Mouse (Mus musculus) neural tube, embryonic 15.5 days (tissue): Measurements from ENCODE around the gene Vps45. TPM values are rescaled to one million over a fixed set of nuclear protein-coding genes. Genes with fewer than 3 reads are reported as not detected.

ENCODE experiments used
- ATAC-seq: fragments of 200-750 bp; cut with Nextera tagmentation; 2 replicates; pipeline ENCODE4 v1.8.0; 2017; ENCODE audit warnings: mild to moderate bottlenecking, moderate TSS enrichment, moderate library complexity; ENCODE audit not compliant: low FRiP score
- H3K27ac ChIP-seq: fragments of 300-500 bp; sonication (generic); replicated peaks from 2 replicates; pipeline ENCODE4 v1.5.1; 2015; ENCODE audit warnings: mild to moderate bottlenecking, inconsistent platforms
- H3K27me3 ChIP-seq: fragments of 300-500 bp; sonication (generic); replicated peaks from 2 replicates; pipeline ENCODE4 v1.6.1; 2015; ENCODE audit warnings: inconsistent platforms
- H3K36me3 ChIP-seq: fragments of 300-500 bp; sonication (generic); 2 replicates; pipeline ENCODE4 v1.6.1; 2015; ENCODE audit warnings: inconsistent platforms
- H3K4me1 ChIP-seq: fragments of 300-500 bp; sonication (generic); 2 replicates; pipeline ENCODE4 v1.6.1; 2015; ENCODE audit warnings: inconsistent platforms
- H3K4me2 ChIP-seq: fragments of 300-500 bp; sonication (generic); 2 replicates; pipeline ENCODE4 v1.6.1; 2015; ENCODE audit warnings: inconsistent platforms, mild to moderate bottlenecking, moderate library complexity
- H3K4me3 ChIP-seq: fragments of 300-500 bp; sonication (generic); replicated peaks from 2 replicates; pipeline ENCODE4 v1.5.1; 2015; ENCODE audit warnings: mild to moderate bottlenecking, inconsistent platforms
- H3K9ac ChIP-seq: fragments of 300-500 bp; sonication (generic); replicated peaks from 2 replicates; pipeline ENCODE4 v1.6.1; 2015; ENCODE audit warnings: mild to moderate bottlenecking, inconsistent platforms
- H3K9me3 ChIP-seq: fragments of 300-500 bp; sonication (generic); replicated peaks from 2 replicates; pipeline ENCODE4 v1.6.1; 2016; ENCODE audit warnings: inconsistent platforms
- WGBS: fragments of 180-500 bp; shearing (Covaris S2); methylation state at CpG from one replicate; pipeline ENCODE4 v1.1.7; 2015; ENCODE audit warnings: mixed read lengths; 5-methylcytosine and 5-hydroxymethylcytosine counted together
- polyA plus RNA-seq: library from polyadenylated mRNA; unstranded; fragments of >200 nt; fragmentation: Nextera tagmentation; extraction: Ambion mirVana; gene quantifications from 2 replicates; pipeline ENCODE4 v1.2.1, GENCODE M21; 2015

Vps45 gene
- polyA plus RNA-seq, 1 experiment from 2014 or later, result 67.8 TPM

- Histone ChIP-seq H3K27me3 (no peaks in the 10 kb centered on the region), H3K4me2 (no peak overlapping the region), H3K36me3 (peaks cover 6% of the 10 kb centered on the region; the same call in 1 of the 2 replicates), H3K9ac (no peak overlapping the region), H3K4me3 (no peak overlapping the region), H3K27ac (no peak overlapping the region), H3K4me1 (no peaks in the 10 kb centered on the region), H3K9me3 (no peaks in the 10 kb centered on the region; the same call in 1 of the 2 replicates)
- no peak for ATAC-seq
- 79% methylated on average over 6 of the region's 6 CpGs for WGBS
These were observed 49.8 kb downstream of the Vps45 start for GRCm38 (mm10) chr3:96008463-96008862.

- no peak for ATAC-seq
- H3K9me3 ChIP-seq, result no peaks in the 10 kb centered on the region
- WGBS, result 98% methylated on average over 1 of the region's 1 CpGs
These were observed 56.7 kb downstream of the Vps45 start for GRCm38 (mm10) chr3:96001560-96001959.

DNA sequence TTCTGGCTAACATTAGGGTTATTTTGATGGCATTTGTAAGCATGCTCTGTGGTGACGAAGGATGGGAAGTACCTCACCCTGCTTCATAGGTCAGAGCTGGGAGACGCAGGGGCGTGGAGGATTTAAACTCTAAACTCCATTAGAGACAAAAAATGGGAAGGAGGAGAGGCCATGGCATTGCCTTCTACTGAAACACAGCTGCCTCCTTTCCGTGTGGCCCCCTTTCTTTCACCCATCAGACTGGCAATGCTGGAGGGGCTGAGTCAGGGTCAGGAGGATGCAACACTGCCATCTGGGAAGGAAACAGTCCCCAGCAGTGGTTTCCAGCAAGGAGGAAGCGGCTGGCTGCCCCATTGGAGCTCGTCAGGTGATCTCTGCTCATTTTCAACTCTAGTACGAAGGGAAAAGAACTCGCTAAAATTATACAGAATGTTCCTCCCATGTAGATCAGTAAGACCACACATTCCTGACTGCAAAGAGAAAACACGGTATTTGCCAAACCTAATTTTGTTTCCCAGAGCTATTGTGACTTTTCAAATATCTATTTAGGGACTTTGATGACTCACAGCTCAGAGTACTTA is 57.3 kb downstream of the Vps45 start:
- H3K4me3 ChIP-seq, result no peak overlapping the region
- 63% methylated on average over 9 of the region's 9 CpGs for WGBS
- peaks cover 20% of the 10 kb centered on the region for H3K4me1 ChIP-seq
- no peak overlapping the region for H3K4me2 ChIP-seq
- H3K9ac ChIP-seq, result no peak overlapping the region
- no peak for ATAC-seq
- no peaks in the 10 kb centered on the region for H3K27me3 ChIP-seq
- H3K36me3 ChIP-seq, result no peaks in the 10 kb centered on the region
- no peak overlapping the region for H3K27ac ChIP-seq
- H3K9me3 ChIP-seq, result no peaks in the 10 kb centered on the region

More at GRCm38 (mm10) chr3:96001560-96001959, 56.7 kb downstream of the Vps45 start:
- Histone ChIP-seq H3K27me3 (no peaks in the 10 kb centered on the region), H3K4me3 (no peak overlapping the region), H3K36me3 (no peaks in the 10 kb centered on the region), H3K4me1 (peaks cover 17% of the 10 kb centered on the region), H3K9ac (no peak overlapping the region), H3K4me2 (no peak overlapping the region), H3K27ac (no peak overlapping the region)

DNA sequence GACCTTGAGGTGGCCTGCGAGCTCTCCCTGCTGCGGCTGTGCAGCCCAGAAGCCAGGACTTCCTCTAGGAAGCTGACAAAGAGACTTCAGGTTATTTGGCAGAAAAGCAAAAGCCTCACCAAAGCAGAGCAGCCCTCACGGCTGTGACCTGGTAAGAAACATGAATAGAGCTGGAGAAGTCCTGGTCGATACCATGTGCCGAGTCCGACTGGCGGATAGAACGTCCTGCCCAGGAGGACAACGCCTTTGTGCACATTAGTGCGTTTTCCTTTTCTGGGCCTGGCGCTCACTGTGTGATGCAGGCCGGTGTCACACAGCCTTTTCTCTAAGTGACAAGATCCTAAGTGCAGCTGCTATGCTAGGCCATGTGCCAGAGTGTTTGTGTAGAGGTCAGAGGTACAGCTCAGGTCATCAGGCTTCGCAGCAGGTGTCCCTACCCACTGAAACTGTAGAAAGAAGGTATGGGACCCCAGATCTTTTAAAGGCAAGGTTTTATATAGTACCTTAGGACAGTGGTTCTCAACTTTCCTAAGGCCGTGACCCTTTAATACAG is 58.1 kb downstream of the Vps45 start:
- Histone ChIP-seq H3K9ac (no peak overlapping the region), H3K4me1 (peaks cover 20% of the 10 kb centered on the region), H3K36me3 (no peaks in the 10 kb centered on the region), H3K27me3 (no peaks in the 10 kb centered on the region), H3K9me3 (no peaks in the 10 kb centered on the region), H3K4me2 (no peak overlapping the region), H3K27ac (no peak overlapping the region), H3K4me3 (no peak overlapping the region)
- ATAC-seq, result no peak
- WGBS, result 83% methylated on average over 14 of the region's 14 CpGs

GRCm38 (mm10) chr3:95999308-96000079 is 58.8 kb downstream of the Vps45 start:
- peaks cover 20% of the 10 kb centered on the region for H3K4me1 ChIP-seq
- H3K4me3 ChIP-seq, result no peak overlapping the region
- H3K9ac ChIP-seq, result no peak overlapping the region

DNA sequence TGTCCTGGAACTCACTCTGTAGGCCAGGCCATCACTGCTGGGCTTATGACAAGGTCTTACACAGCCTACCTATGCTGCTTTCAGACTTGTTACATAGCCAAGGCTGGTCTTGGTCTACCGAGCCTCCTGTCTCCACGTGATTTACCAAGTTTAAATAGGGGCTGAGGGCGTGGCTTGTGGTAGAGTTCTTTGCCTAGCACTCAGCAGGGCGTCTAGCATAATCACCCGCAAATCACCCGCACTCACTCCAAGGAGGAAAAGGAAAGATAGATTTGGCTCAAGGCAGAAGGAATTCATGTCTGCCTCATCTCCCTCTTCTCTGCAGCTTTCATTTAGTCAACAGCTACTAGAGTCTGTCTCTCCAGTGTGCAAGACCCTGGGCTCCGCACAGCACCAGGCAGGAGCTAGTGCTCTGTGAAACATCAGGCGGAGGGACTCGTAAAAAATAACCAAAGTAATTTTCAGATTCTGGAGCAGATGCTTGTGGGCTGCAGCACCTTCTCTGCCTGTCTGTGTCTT is 61.0 kb downstream of the Vps45 start:
- WGBS, result 11% methylated on average over 9 of the region's 9 CpGs
- Histone ChIP-seq H3K4me2 (peak overlapping the region; percentile 77), H3K4me1 (peaks cover 43% of the 10 kb centered on the region), H3K27me3 (no peaks in the 10 kb centered on the region), H3K9me3 (no peaks in the 10 kb centered on the region), H3K9ac (peak overlapping the region; percentile 29; the same call in 1 of the 2 replicates), H3K36me3 (peaks cover 5% of the 10 kb centered on the region; the same call in 1 of the 2 replicates), H3K27ac (peak overlapping the region; percentile 98), H3K4me3 (peak overlapping the region; percentile 80)
- ATAC-seq, result no peak

More at GRCm38 (mm10) chr3:95999308-96000079, 58.8 kb downstream of the Vps45 start:
- H3K36me3 ChIP-seq, result no peaks in the 10 kb centered on the region
- H3K27ac ChIP-seq, result no peak overlapping the region
- ATAC-seq, result no peak
- no peak overlapping the region for H3K4me2 ChIP-seq
- H3K9me3 ChIP-seq, result no peaks in the 10 kb centered on the region
- 91% methylated on average over 12 of the region's 12 CpGs for WGBS
- no peaks in the 10 kb centered on the region for H3K27me3 ChIP-seq

- H3K9me3 ChIP-seq, result no peaks in the 10 kb centered on the region
- peaks cover 11% of the 10 kb centered on the region for H3K36me3 ChIP-seq
- peaks cover 47% of the 10 kb centered on the region for H3K4me1 ChIP-seq
- peak overlapping the region; percentile 98 for H3K27ac ChIP-seq
- H3K9ac ChIP-seq, result peak overlapping the region; percentile 96
- no peaks in the 10 kb centered on the region for H3K27me3 ChIP-seq
- WGBS, result 7% methylated on average over 6 of the region's 6 CpGs
- peak overlapping the region; percentile 80 for H3K4me3 ChIP-seq
- H3K4me2 ChIP-seq, result peak overlapping the region; percentile 77
- ATAC-seq, result no peak
These were observed 61.7 kb downstream of the Vps45 start for GRCm38 (mm10) chr3:95996451-95997073.

DNA sequence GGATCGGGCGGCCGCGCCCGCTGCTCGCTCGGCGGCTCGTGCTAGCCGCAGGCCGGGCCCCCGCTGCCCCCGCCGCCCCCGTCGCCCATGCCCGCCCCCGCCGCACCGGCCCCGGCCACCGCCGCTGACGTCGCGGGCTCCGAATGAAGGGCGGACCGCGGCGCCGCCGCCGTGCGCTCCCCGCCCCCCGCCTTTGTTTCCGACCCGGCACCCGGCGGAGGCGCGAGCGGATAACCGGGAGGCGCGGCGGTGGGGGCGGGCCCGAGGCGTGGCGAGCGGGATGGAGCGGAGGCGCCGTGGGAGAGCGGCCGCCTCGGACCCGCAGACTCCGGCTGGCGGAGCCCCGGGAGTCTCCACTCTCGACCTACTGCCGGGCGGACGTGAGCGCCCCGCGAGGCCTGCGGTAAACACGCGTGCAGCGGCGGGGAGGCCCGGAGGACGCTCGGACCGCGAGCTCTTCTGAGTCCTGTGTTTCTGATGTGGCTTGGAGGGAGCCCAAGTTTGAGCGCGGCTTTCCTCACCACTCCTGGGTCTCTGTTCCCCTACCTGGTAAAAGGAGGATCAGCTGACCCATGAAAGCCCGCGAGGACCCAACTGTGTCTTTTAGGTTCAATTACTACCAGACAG is 62.4 kb downstream of the Vps45 start, which contains the start of gene Plekho1:
Plekho1 (minus strand) TSS at position 200 of the 627 bp plus-strand sequence.
- H3K4me1 ChIP-seq, result peaks cover 45% of the 10 kb centered on the region
- H3K4me3 ChIP-seq, result peak within 1 kb of the TSS; percentile 80
- WGBS, result under 1% methylated on average over 65 of the region's 84 CpGs
- peak within 1 kb of the TSS; percentile 96 for H3K9ac ChIP-seq
- H3K9me3 ChIP-seq, result no peaks in the 10 kb centered on the region
- H3K27me3 ChIP-seq, result no peaks in the 10 kb centered on the region
- peak; percentile 72 for ATAC-seq
- H3K4me2 ChIP-seq, result peak within 1 kb of the TSS; percentile 77
- H3K36me3 ChIP-seq, result peaks cover 18% of the 10 kb centered on the region
- peak within 1 kb of the TSS; percentile 98 for H3K27ac ChIP-seq

DNA sequence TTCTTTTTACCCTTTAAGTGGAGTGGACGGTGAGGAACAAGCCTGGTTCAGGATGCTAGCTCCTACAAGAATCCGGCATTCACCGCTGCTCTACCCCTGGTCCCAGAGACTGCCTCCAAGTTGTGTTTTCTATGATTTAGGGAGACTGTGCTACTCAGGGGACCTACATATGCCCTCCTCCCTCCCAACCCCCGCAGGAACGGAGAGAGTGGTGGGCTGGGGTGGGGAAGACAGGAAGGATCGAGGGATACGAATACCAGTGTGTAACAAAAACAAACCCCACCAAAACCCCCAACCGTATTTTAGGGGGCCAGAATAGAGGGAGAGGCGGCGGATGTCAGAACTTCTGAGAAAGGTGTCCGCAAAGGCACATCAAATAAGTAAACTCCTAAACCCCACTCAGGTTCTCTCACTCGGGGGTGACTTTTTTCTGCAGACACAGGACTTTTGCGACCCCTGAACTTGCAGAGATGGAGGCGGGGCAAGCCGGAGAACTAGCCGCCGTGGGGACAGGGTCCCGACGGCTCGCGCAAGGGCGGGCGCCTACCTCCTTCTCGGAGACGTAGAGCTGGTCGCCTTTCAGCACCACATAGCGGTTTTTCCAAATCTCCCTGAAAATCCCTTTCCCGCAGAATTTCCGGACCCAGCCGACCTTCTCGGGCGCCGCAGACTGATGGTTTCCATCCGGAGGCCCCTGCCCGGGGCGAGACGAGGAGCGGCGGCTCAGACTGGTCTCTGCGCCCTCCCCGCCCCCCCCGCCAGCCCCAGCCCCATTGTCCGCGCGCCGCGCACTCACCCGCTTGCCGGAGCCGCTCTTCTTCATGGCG is 63.1 kb downstream of the Vps45 start:
- WGBS, result under 1% methylated on average over 49 of the region's 51 CpGs
- peak overlapping the region; percentile 77 for H3K4me2 ChIP-seq
- no peaks in the 10 kb centered on the region for H3K27me3 ChIP-seq
- peaks cover 25% of the 10 kb centered on the region for H3K36me3 ChIP-seq
- peak overlapping the region; percentile 80 for H3K4me3 ChIP-seq
- peak; percentile 63 for ATAC-seq
- no peaks in the 10 kb centered on the region for H3K9me3 ChIP-seq
- peaks cover 43% of the 10 kb centered on the region for H3K4me1 ChIP-seq
- H3K27ac ChIP-seq, result peak overlapping the region; percentile 98
- H3K9ac ChIP-seq, result peak overlapping the region; percentile 96

DNA sequence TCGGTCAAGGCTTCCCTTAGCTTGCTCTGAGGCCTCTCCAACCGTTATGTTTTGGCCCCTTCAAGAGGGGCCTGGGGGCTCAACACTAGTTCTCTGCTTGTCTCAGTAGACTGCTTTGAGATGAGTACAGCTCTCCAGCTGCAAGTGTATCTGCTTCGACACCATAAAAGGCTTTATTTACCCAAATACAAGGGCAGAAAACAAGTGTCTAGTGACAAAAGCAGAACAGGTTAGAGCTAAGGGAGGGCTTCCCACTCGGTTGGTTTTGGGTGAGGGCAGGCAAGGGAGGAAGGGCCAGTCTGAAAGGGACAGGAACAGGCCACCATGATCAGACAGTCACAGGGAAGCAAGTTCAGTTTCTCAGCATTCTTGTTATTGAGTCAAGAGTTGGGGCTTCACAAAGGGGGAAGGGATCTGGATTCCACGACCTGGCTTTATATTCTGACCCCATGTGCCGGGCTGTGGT is 63.9 kb downstream of the Vps45 start:
- peaks cover 33% of the 10 kb centered on the region for H3K36me3 ChIP-seq
- peaks cover 43% of the 10 kb centered on the region for H3K4me1 ChIP-seq
- ATAC-seq, result no peak
- H3K9ac ChIP-seq, result peak overlapping the region; percentile 96
- H3K27ac ChIP-seq, result peak overlapping the region; percentile 98
- 5% methylated on average over 6 of the region's 6 CpGs for WGBS
- H3K4me3 ChIP-seq, result peak overlapping the region; percentile 80
- no peaks in the 10 kb centered on the region for H3K9me3 ChIP-seq
- no peaks in the 10 kb centered on the region for H3K27me3 ChIP-seq
- peak overlapping the region; percentile 77 for H3K4me2 ChIP-seq
